Comparison of ENCODE assay signal across 8 mouse cellular contexts in the genomic region with DNA sequence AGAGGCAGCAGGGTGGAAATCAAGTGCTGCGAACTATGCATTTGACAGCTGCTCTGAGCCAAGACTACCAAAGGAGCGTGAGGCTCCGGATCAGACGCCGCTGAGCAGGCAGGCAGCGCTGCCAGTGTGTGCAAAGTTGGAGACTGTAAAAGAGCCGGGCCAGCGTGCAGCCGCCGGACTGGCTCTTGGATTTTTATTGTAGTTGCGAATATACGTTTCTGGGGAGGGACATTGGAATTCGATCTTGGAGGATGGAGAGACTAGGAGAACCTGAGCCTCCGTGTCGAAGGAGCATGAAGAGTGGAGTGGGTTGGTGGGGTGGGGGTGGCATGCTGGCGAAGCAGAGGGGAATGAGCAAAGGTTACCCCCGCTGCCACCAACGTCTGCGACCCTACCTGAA. TPM values are rescaled to one million over a fixed set of nuclear protein-coding genes. Genes with fewer than 3 reads are reported as not detected.
DNase-seq lines count a peak whose midpoint lies in the region; ATAC-seq lines count a peak whose summit lies in the region.

No protein-coding gene starts in this region.

- intact Hi-C loops in heart, postnatal 36 days (cut with DNase I): no loop called here

- WGBS in heart, embryonic 15.5 days: under 1% methylated on average over 19 of the region's 19 CpGs
- whole genome bisulfite sequencing in neural tube, embryonic 12.5 days: 1% methylated on average over 19 of the region's 19 CpGs

- H3K27me3 ChIP-seq in heart, embryonic 15.5 days: peaks cover 29% of the 10 kb centered on the region
- H3K27me3 ChIP-seq in neural tube, embryonic 12.5 days (replicated peaks): no peaks in the 10 kb centered on the region

- no peaks in the 10 kb centered on the region for H3K9me3 ChIP-seq in heart, embryonic 15.5 days (replicated peaks)
- H3K9me3 ChIP-seq in neural tube, embryonic 12.5 days: no peaks in the 10 kb centered on the region

- no peak overlapping the region for H3K9ac ChIP-seq in heart, embryonic 15.5 days
- peak overlapping the region; percentile 75 for H3K9ac ChIP-seq in neural tube, embryonic 12.5 days

- H3K27ac ChIP-seq in heart, embryonic 15.5 days: no peak overlapping the region
- no peak overlapping the region for H3K27ac ChIP-seq in neural tube, embryonic 12.5 days

- H3K4me3 ChIP-seq in heart, embryonic 15.5 days: peak overlapping the region; percentile 62
- H3K4me3 ChIP-seq in neural tube, embryonic 12.5 days: peak overlapping the region; percentile 74

- H3K36me3 ChIP-seq in heart, embryonic 15.5 days: no peaks in the 10 kb centered on the region
- H3K36me3 ChIP-seq in neural tube, embryonic 12.5 days: no peaks in the 10 kb centered on the region

- H3K4me2 ChIP-seq in heart, embryonic 15.5 days: peak overlapping the region; percentile 99
- H3K4me2 ChIP-seq in neural tube, embryonic 12.5 days (replicated peaks): peak overlapping the region; percentile 90

- DNase-seq in heart, postnatal 36 days: no peak
- peak; percentile 33 to 42 for DNase-seq in cerebellum, postnatal 36 days
- DNase-seq in frontal cortex, postnatal 36 days (ENCODE audit: low spot score in 2 of 2): peak; percentile 60 to 71
- peak; percentile 39 to 61 for DNase-seq in left cerebral cortex, adult 8-10 months (ENCODE audit: low spot score in 2 of 2)
- no peak for DNase-seq in adipocyte (ENCODE audit: low spot score)
- no peak for DNase-seq in lung, adult 18-20 months

- ATAC-seq in heart, embryonic 15.5 days (replicated peaks; ENCODE audit: insufficient number of reproducible peaks, insufficient read depth, low FRiP score, low read depth): no peak
- ATAC-seq in neural tube, embryonic 12.5 days (ENCODE audit: low FRiP score, low read depth): peak; percentile 59

- peaks cover 9% of the 10 kb centered on the region for H3K4me1 ChIP-seq in heart, embryonic 15.5 days (replicated peaks)
- H3K4me1 ChIP-seq in neural tube, embryonic 12.5 days: no peaks in the 10 kb centered on the region

RNA-seq across cellular contexts. Expression of a gene that starts 0.5 kb away (rescaled TPM):
- polyA plus RNA-seq in heart, embryonic 15.5 days (2015; fragmentation: Nextera tagmentation; extraction: Ambion mirVana): 0.43 and 0.71 TPM in 2 replicates
- not detected for total RNA-seq in heart, postnatal 36 days (2021)
- total RNA-seq in left cerebral cortex, adult 8-10 months (2022): 10 to 100 TPM; 74.0 to 89.7 (median 74.9) TPM
- polyA plus RNA-seq in neural tube, embryonic 12.5 days (2016; fragmentation: Nextera tagmentation; extraction: Ambion mirVana): 7.5 and 9.6 TPM in 2 replicates

Comparison
In these comparisons a context has a peak if more than half of its experiments do, and no peak if none do; other contexts are left out.
1. DNase-seq: peak in cerebellum, postnatal 36 days (2 of 2), frontal cortex, postnatal 36 days (2 of 2) and left cerebral cortex, adult 8-10 months (2 of 2); none in heart, postnatal 36 days (0 of 2), adipocyte (single experiment) and lung, adult 18-20 months (0 of 2).
2. RNA of a gene that starts 0.5 kb away (total RNA-seq): 74.0 to 89.7 TPM in left cerebral cortex, adult 8-10 months; not detected in heart, postnatal 36 days; every median in the first group is over 10 times any median in the second.